Mouse (Mus musculus): ENCODE measurements around the gene Gm26620.

DNA sequence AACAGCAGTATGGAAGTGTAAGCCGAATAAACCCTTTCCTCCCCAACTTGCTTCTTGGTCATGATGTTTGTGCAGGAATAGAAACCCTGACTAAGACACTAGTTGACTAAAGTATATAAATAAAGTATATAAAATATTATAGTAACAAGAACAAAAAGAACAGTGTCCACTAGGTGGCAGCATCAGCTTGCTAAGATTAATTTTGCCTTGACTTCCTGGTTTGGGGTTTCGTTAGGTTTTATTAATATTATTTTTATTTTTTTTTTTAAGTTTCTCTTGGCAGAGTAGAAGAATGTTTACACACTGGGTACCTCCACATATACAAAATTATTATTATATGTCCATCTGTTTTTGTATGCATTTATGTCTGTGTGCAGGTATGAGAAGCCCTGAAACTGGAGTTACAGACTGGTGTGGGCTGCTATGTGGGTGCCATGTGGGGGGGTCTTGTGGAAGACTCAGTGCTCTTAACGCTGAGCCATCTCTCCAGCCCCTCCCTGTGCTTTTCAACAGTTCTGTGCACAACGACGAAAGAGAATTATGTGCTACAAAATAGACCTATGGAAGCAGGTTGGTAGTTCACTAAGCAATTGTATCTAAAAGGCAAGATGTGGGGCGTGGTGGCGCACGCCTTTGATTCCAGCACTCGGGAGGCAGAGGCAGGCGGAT, 16.1 kb downstream of the Gm26620 start:
- TF ChIP-seq CTCF (IDR thresholded peaks at IDR 0.05; ENCODE audit: low read depth) (peak; percentile 54), EP300 (IDR thresholded peaks at IDR 0.05; ENCODE audit: low read depth) (no peak)
